In genomic region chr11:121237345-121238128, GRCm38 (mm10) we compare ENCODE assay signal across 8 mouse cellular contexts. TPM values are rescaled to one million over a fixed set of nuclear protein-coding genes. Genes with fewer than 3 reads are reported as not detected.
A peak's percentile ranks its signal among the peaks of the same experiment; 100 is the strongest.
DNase-seq lines count a peak whose midpoint lies in the region; ATAC-seq and TF ChIP-seq lines count a peak whose summit lies in the region.

No protein-coding gene starts in this region.

- peak overlapping the region; percentile 99 for H3K27ac ChIP-seq in heart, embryonic 11.5 days (ENCODE audit: low read depth, low read length)
- peak overlapping the region; percentile 95 for H3K27ac ChIP-seq in hindbrain, embryonic 16.5 days (ENCODE audit: low read depth, low read length)
- peak overlapping the region; percentile 94 for H3K27ac ChIP-seq in lung, embryonic 14.5 days (ENCODE audit: low read depth)

- ATAC-seq in heart, embryonic 11.5 days (replicated peaks; ENCODE audit: insufficient number of reproducible peaks, low FRiP score, low TSS enrichment), result no peak; the same call in 1 of the 2 replicates
- peak; percentile 60 for ATAC-seq in hindbrain, embryonic 16.5 days
- ATAC-seq in lung, embryonic 14.5 days (ENCODE audit: insufficient read depth), result peak; percentile 52

- H3K27me3 ChIP-seq in heart, embryonic 11.5 days (ENCODE audit: control insufficient read depth, insufficient read depth, low read length), result no peaks in the 10 kb centered on the region
- H3K27me3 ChIP-seq in hindbrain, embryonic 16.5 days (replicated peaks; ENCODE audit: control insufficient read depth, insufficient read depth, low read length), result no peaks in the 10 kb centered on the region
- no peaks in the 10 kb centered on the region for H3K27me3 ChIP-seq in lung, embryonic 14.5 days (ENCODE audit: insufficient read depth, low read length)
- H3K27me3 ChIP-seq in splenic B cell, adult 2 months (ENCODE audit: control insufficient read depth, insufficient read depth, low read length, poor library complexity, severe bottlenecking), result no peaks in the 10 kb centered on the region; the same call in 1 of the 2 replicates

- WGBS in heart, embryonic 11.5 days (ENCODE audit: insufficient replicate concordance), result 4% methylated on average over 28 of the region's 28 CpGs
- WGBS in hindbrain, embryonic 16.5 days, result 3% methylated on average over 28 of the region's 28 CpGs
- WGBS in lung, embryonic 14.5 days, result 3% methylated on average over 28 of the region's 28 CpGs

- H3K4me2 ChIP-seq in heart, embryonic 11.5 days, result peak overlapping the region; percentile 70
- peak overlapping the region; percentile 68 for H3K4me2 ChIP-seq in hindbrain, embryonic 16.5 days (ENCODE audit: low read length)
- peak overlapping the region; percentile 68 for H3K4me2 ChIP-seq in lung, embryonic 14.5 days

- H3K36me3 ChIP-seq in heart, embryonic 11.5 days (ENCODE audit: control insufficient read depth, insufficient read depth, low read length), result peaks cover 9% of the 10 kb centered on the region
- H3K36me3 ChIP-seq in hindbrain, embryonic 16.5 days (ENCODE audit: control insufficient read depth, insufficient read depth, low read length), result peaks cover 3% of the 10 kb centered on the region; the same call in 1 of the 2 replicates
- H3K36me3 ChIP-seq in lung, embryonic 14.5 days (ENCODE audit: insufficient read depth), result peaks cover 35% of the 10 kb centered on the region
- peaks cover 3% of the 10 kb centered on the region for H3K36me3 ChIP-seq in splenic B cell, adult 2 months (ENCODE audit: control insufficient read depth, insufficient read depth, low read length, poor library complexity, severe bottlenecking)

- TF ChIP-seq CTCF in lung, embryonic 14.5 days (IDR thresholded peaks at IDR 0.05; ENCODE audit: low read depth), result peak; percentile 61

- DNase-seq in heart, postnatal 25 days (ENCODE audit: low spot score), result no peak
- peak; percentile 74 for DNase-seq in CD4-positive helper T cell, adult 2 months (ENCODE audit: low read depth, low spot score)
- peak; percentile 66 for DNase-seq in c-Kit-positive CD71-positive TER-119-positive erythroid progenitor cells, embryonic 14.5 days (ENCODE audit: low spot score)
- DNase-seq in lung, embryonic 14.5 days, result peak; percentile 57
- DNase-seq in splenic B cell, adult 2 months (ENCODE audit: low read depth, low spot score), result peak; percentile 63
- DNase-seq in gastrocnemius, postnatal 36 days, result no peak

- H3K4me3 ChIP-seq in heart, embryonic 11.5 days (ENCODE audit: low read depth, low read length), result peak overlapping the region; percentile 83
- H3K4me3 ChIP-seq in hindbrain, embryonic 16.5 days (ENCODE audit: low read length), result peak overlapping the region; percentile 79
- H3K4me3 ChIP-seq in lung, embryonic 14.5 days (ENCODE audit: low read depth, low read length), result peak overlapping the region; percentile 74

- H3K9ac ChIP-seq in heart, embryonic 11.5 days (ENCODE audit: low read depth, low read length), result peak overlapping the region; percentile 88
- peak overlapping the region; percentile 90 for H3K9ac ChIP-seq in hindbrain, embryonic 16.5 days (ENCODE audit: low read depth, low read length)
- peak overlapping the region; percentile 76 for H3K9ac ChIP-seq in lung, embryonic 14.5 days

- H3K9me3 ChIP-seq in heart, embryonic 11.5 days (replicated peaks; ENCODE audit: control insufficient read depth, low read length), result no peaks in the 10 kb centered on the region
- no peaks in the 10 kb centered on the region for H3K9me3 ChIP-seq in hindbrain, embryonic 16.5 days (ENCODE audit: control insufficient read depth, low read length)
- H3K9me3 ChIP-seq in lung, embryonic 14.5 days (ENCODE audit: low read depth, low read length), result no peaks in the 10 kb centered on the region

- H3K4me1 ChIP-seq in heart, embryonic 11.5 days (ENCODE audit: control insufficient read depth, insufficient read depth, low read length), result peaks cover 19% of the 10 kb centered on the region
- H3K4me1 ChIP-seq in hindbrain, embryonic 16.5 days (ENCODE audit: control insufficient read depth, insufficient read depth, low read depth, low read length), result peaks cover 25% of the 10 kb centered on the region
- no peaks in the 10 kb centered on the region for H3K4me1 ChIP-seq in lung, embryonic 14.5 days (ENCODE audit: insufficient read depth)

- intact Hi-C loops in heart, postnatal 25 days (cut with DNase I), result no loop called here
- intact Hi-C loops in gastrocnemius, postnatal 36 days (cut with DNase I), result loop anchor here (5.0 kb wide), 1 partner anchor 115 kb away; the partner anchor contains the start of gene Wdr45b

RNA-seq across cellular contexts. Expression of gene Narf, which starts 0.5 kb away (rescaled TPM):
- 51.3 and 61.0 TPM in 2 replicates for polyA plus RNA-seq in heart, embryonic 11.5 days (2014; fragmentation: Nextera tagmentation; extraction: Ambion mirVana)
- total RNA-seq in heart, postnatal 25 days (2021), result 100 to 1,000 TPM in 1 of 2 experiments, 10 to 100 TPM in 1; 97.7 to 123 TPM
- 85.9 and 89.8 TPM in 2 replicates for polyA plus RNA-seq in hindbrain, embryonic 16.5 days (2015; fragmentation: Nextera tagmentation; extraction: Ambion mirVana)
- 39.6 and 44.7 TPM in 2 replicates for polyA plus RNA-seq in lung, embryonic 14.5 days (2014; fragmentation: Nextera tagmentation; extraction: Ambion mirVana)
- total RNA-seq in gastrocnemius, postnatal 36 days (2021), result 100 to 1,000 TPM in 1 of 2 experiments, 10 to 100 TPM in 1; 94.7 to 102 TPM

RNA-seq across cellular contexts. Expression of gene Cybc1, which starts 8.4 kb away (rescaled TPM):
- 20.5 and 21.7 TPM in 2 replicates for polyA plus RNA-seq in heart, embryonic 11.5 days (2014; fragmentation: Nextera tagmentation; extraction: Ambion mirVana)
- 1 to 10 TPM; 7.8 to 9.5 TPM for total RNA-seq in heart, postnatal 25 days (2021)
- polyA plus RNA-seq in hindbrain, embryonic 16.5 days (2015; fragmentation: Nextera tagmentation; extraction: Ambion mirVana), result 36.8 and 41.0 TPM in 2 replicates
- 29.1 and 35.7 TPM in 2 replicates for polyA plus RNA-seq in lung, embryonic 14.5 days (2014; fragmentation: Nextera tagmentation; extraction: Ambion mirVana)
- 1 to 10 TPM; 2.5 to 2.7 TPM for total RNA-seq in gastrocnemius, postnatal 36 days (2021)

RNA-seq across cellular contexts. Expression of gene Foxk2, which starts 22.3 kb away (rescaled TPM):
- 8.4 and 8.6 TPM in 2 replicates for polyA plus RNA-seq in heart, embryonic 11.5 days (2014; fragmentation: Nextera tagmentation; extraction: Ambion mirVana)
- total RNA-seq in heart, postnatal 25 days (2021), result 10 to 100 TPM; 19.1 to 20.0 TPM
- polyA plus RNA-seq in hindbrain, embryonic 16.5 days (2015; fragmentation: Nextera tagmentation; extraction: Ambion mirVana), result 11.6 and 12.5 TPM in 2 replicates
- 11.3 and 11.6 TPM in 2 replicates for polyA plus RNA-seq in lung, embryonic 14.5 days (2014; fragmentation: Nextera tagmentation; extraction: Ambion mirVana)
- 10 to 100 TPM; 24.6 to 24.9 TPM for total RNA-seq in gastrocnemius, postnatal 36 days (2021)

RNA-seq across cellular contexts. Expression of gene Ogfod3, which starts 33.0 kb away (rescaled TPM):
- polyA plus RNA-seq in heart, embryonic 11.5 days (2014; fragmentation: Nextera tagmentation; extraction: Ambion mirVana), result 25.3 and 29.9 TPM in 2 replicates
- total RNA-seq in heart, postnatal 25 days (2021), result 10 to 100 TPM; 14.5 to 14.6 TPM
- 32.7 and 33.3 TPM in 2 replicates for polyA plus RNA-seq in hindbrain, embryonic 16.5 days (2015; fragmentation: Nextera tagmentation; extraction: Ambion mirVana)
- polyA plus RNA-seq in lung, embryonic 14.5 days (2014; fragmentation: Nextera tagmentation; extraction: Ambion mirVana), result 25.1 and 26.2 TPM in 2 replicates
- total RNA-seq in gastrocnemius, postnatal 36 days (2021), result 10 to 100 TPM; 11.0 to 12.0 TPM

RNA-seq across cellular contexts. Expression of gene Hexdc, which starts 33.3 kb away (rescaled TPM):
- polyA plus RNA-seq in heart, embryonic 11.5 days (2014; fragmentation: Nextera tagmentation; extraction: Ambion mirVana), result 6.2 and 7.9 TPM in 2 replicates
- 10 to 100 TPM; 10.2 to 11.0 TPM for total RNA-seq in heart, postnatal 25 days (2021)
- 31.4 and 37.9 TPM in 2 replicates for polyA plus RNA-seq in hindbrain, embryonic 16.5 days (2015; fragmentation: Nextera tagmentation; extraction: Ambion mirVana)
- polyA plus RNA-seq in lung, embryonic 14.5 days (2014; fragmentation: Nextera tagmentation; extraction: Ambion mirVana), result 7.4 and 9.4 TPM in 2 replicates
- total RNA-seq in gastrocnemius, postnatal 36 days (2021), result 1 to 10 TPM; 6.8 to 7.5 TPM

Comparison
In these comparisons a context has a peak if more than half of its experiments do, and no peak if none do; other contexts are left out.
1. DNase-seq: peak in CD4-positive helper T cell, adult 2 months (single experiment), c-Kit-positive CD71-positive TER-119-positive erythroid progenitor cells, embryonic 14.5 days (single experiment), lung, embryonic 14.5 days (single experiment) and splenic B cell, adult 2 months (single experiment); none in heart, postnatal 25 days (single experiment) and gastrocnemius, postnatal 36 days (0 of 2).
2. Peak in every context shown above with its lines, with median percentiles within 50 percentile points of each other: H3K27ac ChIP-seq, H3K4me2 ChIP-seq, H3K4me3 ChIP-seq and H3K9ac ChIP-seq.